Mouse (Mus musculus) heart, adult 2 months (tissue): ENCODE results near the gene Sh3rf1. TPM values are rescaled to one million over a fixed set of nuclear protein-coding genes. Genes with fewer than 3 reads are reported as not detected.
A peak's percentile ranks its signal among the peaks of the same experiment; 100 is the strongest.

Source experiments
- DNase-seq, 2 experiments: peaks; one replicate each; pipeline ENCODE4 v3.0.0; 2021
- H3K27ac ChIP-seq: fragments of 200-600 bp; 2 replicates; pipeline ENCODE4 v1.8.1; 2022
- H3K27me3 ChIP-seq: fragments of 200-500 bp; 2 replicates; pipeline ENCODE4 v1.6.1; 2012; ENCODE audit warnings: mild to moderate bottlenecking, low read length, inconsistent platforms, mixed read lengths; ENCODE audit not compliant: control insufficient read depth, insufficient read depth
- H3K36me3 ChIP-seq: fragments of 200-500 bp; 2 replicates; pipeline ENCODE4 v1.6.1; 2012; ENCODE audit warnings: low read length, inconsistent platforms; ENCODE audit not compliant: control insufficient read depth, insufficient read depth
- H3K4me1 ChIP-seq: fragments of 200-500 bp; 2 replicates; pipeline ENCODE4 v1.6.1; 2011; ENCODE audit warnings: low read length; ENCODE audit not compliant: control insufficient read depth, insufficient read depth
- H3K4me3 ChIP-seq: fragments of 200-600 bp; 2 replicates; pipeline ENCODE4 v1.8.1; 2022
- H3K79me2 ChIP-seq: fragments of 200-500 bp; replicated peaks from 2 replicates; pipeline ENCODE4 v1.6.1; 2012; ENCODE audit warnings: mild to moderate bottlenecking, inconsistent platforms, low read length, moderate library complexity, mixed read lengths; ENCODE audit not compliant: control insufficient read depth, insufficient read depth
- H3K9ac ChIP-seq: fragments of 200-500 bp; 2 replicates; pipeline ENCODE4 v1.6.1; 2012; ENCODE audit warnings: low read depth, mild to moderate bottlenecking, control low read depth, inconsistent platforms, low read length, mixed read lengths
- CTCF ChIP-seq: fragments of 200-600 bp; IDR thresholded peaks from 2 replicates; pipeline ENCODE4 v1.8.1; 2022; ENCODE audit warnings: antibody characterized with exemption, mild to moderate bottlenecking, moderate library complexity
- EP300 ChIP-seq: fragments of 200-500 bp; IDR thresholded peaks from 2 replicates; pipeline ENCODE4 v1.6.1; 2011; ENCODE audit warnings: low read depth, low read length, control low read depth; ENCODE audit not compliant: insufficient read depth
- POLR2A ChIP-seq: fragments of 200-500 bp; IDR thresholded peaks from 2 replicates; pipeline ENCODE4 v1.6.1; 2011; ENCODE audit warnings: mild to moderate bottlenecking, low read depth, low read length, control low read depth; ENCODE audit not compliant: insufficient read depth
- WGBS: fragments of 180-500 bp; shearing (Covaris S2); methylation state at CpG from one replicate; pipeline ENCODE4 v1.1.7; 2018; 5-methylcytosine and 5-hydroxymethylcytosine counted together
- intact Hi-C: fragments of 180-260 bp; cut with DNase I; formaldehyde crosslinking; loops from one replicate; pipeline ENCODE4 v1.15.1; 2025
- polyA plus RNA-seq: library from polyadenylated mRNA; depleted of rRNA; stranded (reverse); fragments of >200 nt; gene quantifications from 2 replicates; pipeline ENCODE4 v1.2.3, GENCODE M21; 2012
- total RNA-seq, 2 experiments: library from RNA; stranded (reverse); gene quantifications; 2 replicates each; pipeline ENCODE4 v1.2.3; 2021

Gene Sh3rf1
- total and polyA plus RNA-seq, 3 experiments = 3.1 to 4.9 (median 4.8) TPM

GRCm38 (mm10) chr8:61302029-61302368, 78.3 kb downstream of the Sh3rf1 start:
- intact Hi-C loops = no loop called here
- Histone ChIP-seq H3K27me3 (no peaks in the 10 kb centered on the region), H3K36me3 (peaks cover 2% of the 10 kb centered on the region; the same call in 1 of the 2 replicates), H3K9ac (no peak overlapping the region), H3K4me3 (no peak overlapping the region), H3K27ac (no peak overlapping the region), H3K79me2 (no peaks in the 10 kb centered on the region), H3K4me1 (peaks cover 8% of the 10 kb centered on the region)
- no peak for DNase-seq
- WGBS = 87% methylated on average over 5 of the region's 5 CpGs
- TF ChIP-seq CTCF (no peak), POLR2A (no peak), EP300 (no peak)

GRCm38 (mm10) chr8:61305451-61306070, 81.9 kb downstream of the Sh3rf1 start:
- DNase-seq = no peak
- H3K27me3 ChIP-seq = no peaks in the 10 kb centered on the region
- no peak overlapping the region for H3K9ac ChIP-seq
- intact Hi-C loops = no loop called here
- no peaks in the 10 kb centered on the region; the same call in 1 of the 2 replicates for H3K79me2 ChIP-seq
- H3K4me3 ChIP-seq = no peak overlapping the region
- no peak for TF ChIP-seq EP300
- TF ChIP-seq POLR2A = no peak
- no peak for TF ChIP-seq CTCF
- WGBS = 61% methylated on average over 7 of the region's 7 CpGs
- peak overlapping the region; percentile 22 for H3K27ac ChIP-seq
- peaks cover 8% of the 10 kb centered on the region for H3K4me1 ChIP-seq
- H3K36me3 ChIP-seq = peaks cover 2% of the 10 kb centered on the region; the same call in 1 of the 2 replicates

GRCm38 (mm10) chr8:61306501-61307112, 82.9 kb downstream of the Sh3rf1 start:
- Histone ChIP-seq H3K36me3 (peaks cover 2% of the 10 kb centered on the region; the same call in 1 of the 2 replicates), H3K4me1 (peaks cover 12% of the 10 kb centered on the region), H3K9ac (no peak overlapping the region), H3K27me3 (no peaks in the 10 kb centered on the region), H3K4me3 (no peak overlapping the region), H3K79me2 (no peaks in the 10 kb centered on the region; the same call in 1 of the 2 replicates), H3K27ac (peak overlapping the region; percentile 2; the same call in 1 of the 2 replicates)
- TF ChIP-seq POLR2A (no peak), CTCF (no peak), EP300 (no peak)
- intact Hi-C loops = no loop called here
- DNase-seq = no peak
- 84% methylated on average over 4 of the region's 4 CpGs for WGBS

GRCm38 (mm10) chr8:61308896-61309295, 85.2 kb downstream of the Sh3rf1 start:
- no peak for DNase-seq
- no peak overlapping the region for H3K4me3 ChIP-seq
- intact Hi-C loops = no loop called here
- H3K4me1 ChIP-seq = peaks cover 13% of the 10 kb centered on the region
- no peak overlapping the region for H3K9ac ChIP-seq
- no peak overlapping the region for H3K27ac ChIP-seq
- TF ChIP-seq POLR2A = no peak
- TF ChIP-seq CTCF = no peak
- no peak for TF ChIP-seq EP300
- H3K36me3 ChIP-seq = peaks cover 2% of the 10 kb centered on the region; the same call in 1 of the 2 replicates
- H3K27me3 ChIP-seq = no peaks in the 10 kb centered on the region
- H3K79me2 ChIP-seq = no peaks in the 10 kb centered on the region; the same call in 1 of the 2 replicates

GRCm38 (mm10) chr8:61309530-61310402, 86.1 kb downstream of the Sh3rf1 start:
- H3K4me1 ChIP-seq = peaks cover 10% of the 10 kb centered on the region
- DNase-seq = no peak
- H3K36me3 ChIP-seq = peaks cover 2% of the 10 kb centered on the region; the same call in 1 of the 2 replicates
- H3K27me3 ChIP-seq = no peaks in the 10 kb centered on the region
- H3K79me2 ChIP-seq = no peaks in the 10 kb centered on the region; the same call in 1 of the 2 replicates
- H3K9ac ChIP-seq = no peak overlapping the region
- 77% methylated on average over 20 of the region's 20 CpGs for WGBS
- no peak for TF ChIP-seq POLR2A
- no peak for TF ChIP-seq CTCF
- no peak for TF ChIP-seq EP300
- intact Hi-C loops = loop anchor here (5.0 kb wide), 1 partner anchor 37 kb away; no protein-coding TSS in a partner anchor
- H3K27ac ChIP-seq = no peak overlapping the region; the same call in 1 of the 2 replicates
- H3K4me3 ChIP-seq = no peak overlapping the region
